Mouse (Mus musculus) small intestine, adult 2 months (tissue): ENCODE measurements around the gene Ccdc6.

Experiments used
- CTCF ChIP-seq: fragments of 200-500 bp; IDR thresholded peaks from 2 replicates; pipeline ENCODE4 v1.5.1; 2012; ENCODE audit warnings: low read depth, mild to moderate bottlenecking, control low read depth, inconsistent platforms, low read length, moderate library complexity, mixed read lengths; ENCODE audit not compliant: insufficient replicate concordance, insufficient read length; ENCODE audit errors: extremely low read depth
- POLR2A ChIP-seq: fragments of 200-500 bp; IDR thresholded peaks from 2 replicates; pipeline ENCODE4 v1.6.1; 2012; ENCODE audit warnings: low read depth, mild to moderate bottlenecking, control low read depth, inconsistent platforms, low read length, moderate library complexity

GRCm38 (mm10) chr10:70077452-70077851 is 19.5 kb upstream of the Ccdc6 start:
- TF ChIP-seq CTCF: no peak
- TF ChIP-seq POLR2A: no peak
